Mouse (Mus musculus) stomach, postnatal 0 days (tissue): Measurements from ENCODE around the gene Szt2. TPM values are rescaled to one million over a fixed set of nuclear protein-coding genes. Genes with fewer than 3 reads are reported as not detected.

Source experiments
- ATAC-seq: fragments of 200-750 bp; cut with Nextera tagmentation; 2 replicates; pipeline ENCODE4 v1.8.0; 2017; ENCODE audit not compliant: low FRiP score, low TSS enrichment
- DNase-seq: peaks from one replicate; pipeline ENCODE4 v3.0.0-alpha.2; 2016; ENCODE audit warnings: low spot score
- H3K27ac ChIP-seq: fragments of 300-500 bp; sonication (generic); replicated peaks from 2 replicates; pipeline ENCODE4 v1.5.1; 2014; ENCODE audit warnings: mild to moderate bottlenecking, control low read depth
- H3K27me3 ChIP-seq: fragments of 300-500 bp; sonication (generic); 2 replicates; pipeline ENCODE4 v1.6.1; 2014; ENCODE audit warnings: low read length; ENCODE audit not compliant: control insufficient read depth, insufficient read depth
- H3K36me3 ChIP-seq: fragments of 300-500 bp; sonication (generic); 2 replicates; pipeline ENCODE4 v1.6.1; 2014; ENCODE audit warnings: low read length, mixed read lengths; ENCODE audit not compliant: control insufficient read depth, insufficient read depth
- H3K4me1 ChIP-seq: fragments of 300-500 bp; sonication (generic); replicated peaks from 2 replicates; pipeline ENCODE4 v1.6.1; 2014; ENCODE audit warnings: antibody characterized with exemption; ENCODE audit not compliant: control insufficient read depth, insufficient read depth
- H3K4me2 ChIP-seq: fragments of 300-500 bp; sonication (generic); replicated peaks from 2 replicates; pipeline ENCODE4 v1.6.1; 2014; ENCODE audit warnings: low read depth, mild to moderate bottlenecking, control low read depth, moderate library complexity
- H3K4me3 ChIP-seq: fragments of 300-500 bp; sonication (generic); 2 replicates; pipeline ENCODE4 v1.5.1; 2014; ENCODE audit warnings: low read depth, low read length, control low read depth
- H3K9ac ChIP-seq: fragments of 300-500 bp; sonication (generic); 2 replicates; pipeline ENCODE4 v1.6.1; 2014; ENCODE audit warnings: mild to moderate bottlenecking, low read length, control low read depth, mixed read lengths
- H3K9me3 ChIP-seq: fragments of 300-500 bp; sonication (generic); 2 replicates; pipeline ENCODE4 v1.6.1; 2016; ENCODE audit warnings: low read length; ENCODE audit not compliant: control insufficient read depth
- CTCF ChIP-seq: IDR thresholded peaks from 2 replicates; pipeline ENCODE4 v1.5.1; 2016; ENCODE audit warnings: antibody characterized with exemption, low read depth, mild to moderate bottlenecking, moderate library complexity
- EP300 ChIP-seq: optimal IDR thresholded peaks from 2 replicates; pipeline ENCODE3; 2016; ENCODE audit warnings: antibody characterized with exemption
- WGBS: fragments of 180-500 bp; shearing (Covaris S2); extraction: QIAGEN DNeasy Blood & Tissue Kit; methylation state at CpG from one replicate; pipeline ENCODE4 v1.1.7; 2014; 5-methylcytosine and 5-hydroxymethylcytosine counted together
- polyA plus RNA-seq: library from polyadenylated mRNA; unstranded; fragments of >200 nt; fragmentation: Nextera tagmentation; extraction: Ambion mirVana; gene quantifications from 2 replicates; pipeline ENCODE4 v1.2.1, GENCODE M21; 2015

Szt2 gene
- polyA plus RNA-seq, 1 experiment from 2014 or later = 2.1 TPM

- H3K4me2 ChIP-seq = no peak overlapping the region
- no peak overlapping the region for H3K9ac ChIP-seq
- TF ChIP-seq EP300 (no peak), CTCF (no peak)
- WGBS = 73% methylated on average over 3 of the region's 3 CpGs
- H3K27me3 ChIP-seq = no peaks in the 10 kb centered on the region
- H3K27ac ChIP-seq = no peak overlapping the region
- ATAC-seq (no peak), DNase-seq (no peak)
- no peaks in the 10 kb centered on the region for H3K4me1 ChIP-seq
- H3K4me3 ChIP-seq = no peak overlapping the region
- H3K36me3 ChIP-seq = no peaks in the 10 kb centered on the region
- H3K9me3 ChIP-seq = no peaks in the 10 kb centered on the region
Observed at GRCm38 (mm10) chr4:118354289-118354688, 54.8 kb downstream of the Szt2 start.

- DNase-seq (no peak), ATAC-seq (no peak)
- Histone ChIP-seq H3K4me3 (no peak overlapping the region), H3K27ac (no peak overlapping the region), H3K27me3 (no peaks in the 10 kb centered on the region), H3K4me2 (no peak overlapping the region), H3K36me3 (no peaks in the 10 kb centered on the region), H3K9ac (no peak overlapping the region), H3K4me1 (no peaks in the 10 kb centered on the region), H3K9me3 (no peaks in the 10 kb centered on the region)
- WGBS = 61% methylated on average over 6 of the region's 6 CpGs
- TF ChIP-seq CTCF (no peak), EP300 (no peak)
Observed at GRCm38 (mm10) chr4:118353689-118354088, 55.4 kb downstream of the Szt2 start.

GRCm38 (mm10) chr4:118351828-118352227 lies 57.2 kb downstream of the Szt2 start:
- H3K4me2 ChIP-seq = no peak overlapping the region
- H3K36me3 ChIP-seq = no peaks in the 10 kb centered on the region
- TF ChIP-seq EP300 (no peak), CTCF (no peak)
- WGBS = 92% methylated on average over 3 of the region's 3 CpGs
- no peak overlapping the region for H3K4me3 ChIP-seq
- DNase-seq (no peak), ATAC-seq (no peak)
- no peak overlapping the region for H3K9ac ChIP-seq
- no peak overlapping the region for H3K27ac ChIP-seq
- H3K27me3 ChIP-seq = no peaks in the 10 kb centered on the region
- H3K4me1 ChIP-seq = no peaks in the 10 kb centered on the region
- no peaks in the 10 kb centered on the region for H3K9me3 ChIP-seq

- H3K27me3 ChIP-seq = no peaks in the 10 kb centered on the region
- H3K4me1 ChIP-seq = no peaks in the 10 kb centered on the region
- H3K36me3 ChIP-seq = no peaks in the 10 kb centered on the region
- H3K4me2 ChIP-seq = no peak overlapping the region
- H3K27ac ChIP-seq = no peak overlapping the region
- no peak for TF ChIP-seq CTCF
- TF ChIP-seq EP300 = no peak
- no peak overlapping the region for H3K9ac ChIP-seq
- DNase-seq (no peak), ATAC-seq (no peak)
- no peak overlapping the region for H3K4me3 ChIP-seq
- WGBS = 64% methylated on average over 2 of the region's 2 CpGs
- no peaks in the 10 kb centered on the region for H3K9me3 ChIP-seq
Observed at GRCm38 (mm10) chr4:118350864-118351263, 58.2 kb downstream of the Szt2 start.

GRCm38 (mm10) chr4:118347529-118348309 lies 61.4 kb downstream of the Szt2 start:
- no peaks in the 10 kb centered on the region for H3K4me1 ChIP-seq
- no peak overlapping the region for H3K27ac ChIP-seq
- H3K36me3 ChIP-seq = no peaks in the 10 kb centered on the region
- H3K9ac ChIP-seq = no peak overlapping the region
- no peak for TF ChIP-seq CTCF
- no peak for TF ChIP-seq EP300
- H3K27me3 ChIP-seq = no peaks in the 10 kb centered on the region
- DNase-seq (no peak), ATAC-seq (no peak)
- H3K4me2 ChIP-seq = no peak overlapping the region
- H3K9me3 ChIP-seq = no peaks in the 10 kb centered on the region
- 56% methylated on average over 13 of the region's 13 CpGs for WGBS
- no peak overlapping the region for H3K4me3 ChIP-seq

- DNase-seq (no peak), ATAC-seq (no peak)
- no peaks in the 10 kb centered on the region for H3K27me3 ChIP-seq
- no peak overlapping the region for H3K4me2 ChIP-seq
- WGBS = 63% methylated on average over 3 of the region's 3 CpGs
- H3K27ac ChIP-seq = no peak overlapping the region
- TF ChIP-seq CTCF = no peak
- no peak overlapping the region for H3K9ac ChIP-seq
- H3K36me3 ChIP-seq = no peaks in the 10 kb centered on the region
- no peak overlapping the region for H3K4me3 ChIP-seq
- H3K4me1 ChIP-seq = no peaks in the 10 kb centered on the region
- H3K9me3 ChIP-seq = no peaks in the 10 kb centered on the region
Observed at GRCm38 (mm10) chr4:118341447-118341846, 67.6 kb downstream of the Szt2 start.
